Mouse (Mus musculus): ENCODE results near the gene Loxl1. TPM values are rescaled to one million over a fixed set of nuclear protein-coding genes. Genes with fewer than 3 reads are reported as not detected.

Gene Loxl1
- polyA plus RNA-seq, 1 experiment from 2014 or later = 47.0 TPM

DNA sequence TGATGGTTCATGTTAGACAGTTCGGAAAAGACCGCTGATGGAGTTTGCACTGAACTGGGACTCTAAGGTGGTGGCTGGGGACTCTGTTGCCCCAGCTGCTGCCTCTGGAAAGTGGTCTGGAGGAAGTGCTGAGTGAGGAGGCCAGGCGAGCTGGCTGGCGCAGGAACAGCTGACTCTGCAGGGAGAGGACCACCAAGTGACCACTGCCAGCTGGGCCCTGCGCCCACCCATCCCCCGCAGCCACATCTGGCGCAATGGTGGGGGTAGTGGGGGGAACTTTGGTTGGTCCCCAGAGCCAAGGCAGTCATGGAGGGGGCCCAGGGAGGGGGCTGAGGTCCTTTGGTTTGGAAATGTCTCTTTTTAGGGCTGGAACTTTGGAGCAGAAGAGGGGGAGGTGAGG lies 3.8 kb upstream of the Loxl1 start:
- Histone ChIP-seq H3K9ac (ENCODE audit: low read length) (no peak overlapping the region), H3K4me1 (ENCODE audit: control insufficient read depth, insufficient read depth, low read length) (peaks cover 10% of the 10 kb centered on the region), H3K4me3 (ENCODE audit: low read length) (no peak overlapping the region), H3K9me3 (replicated peaks; ENCODE audit: control insufficient read depth, low read length) (no peaks in the 10 kb centered on the region; the same call in 1 of the 2 replicates), H3K27me3 (ENCODE audit: control insufficient read depth, insufficient read depth, low read length) (peaks cover 3% of the 10 kb centered on the region; the same call in 1 of the 2 replicates), H3K27ac (ENCODE audit: low read length) (no peak overlapping the region), H3K36me3 (ENCODE audit: control insufficient read depth, insufficient read depth) (no peaks in the 10 kb centered on the region), H3K4me2 (ENCODE audit: low read depth, low read length) (no peak overlapping the region)
- 66% methylated on average over 7 of the region's 7 CpGs for WGBS
- ATAC-seq (replicated peaks; ENCODE audit: extremely low read depth, insufficient read depth, low FRiP score) = no peak

DNA sequence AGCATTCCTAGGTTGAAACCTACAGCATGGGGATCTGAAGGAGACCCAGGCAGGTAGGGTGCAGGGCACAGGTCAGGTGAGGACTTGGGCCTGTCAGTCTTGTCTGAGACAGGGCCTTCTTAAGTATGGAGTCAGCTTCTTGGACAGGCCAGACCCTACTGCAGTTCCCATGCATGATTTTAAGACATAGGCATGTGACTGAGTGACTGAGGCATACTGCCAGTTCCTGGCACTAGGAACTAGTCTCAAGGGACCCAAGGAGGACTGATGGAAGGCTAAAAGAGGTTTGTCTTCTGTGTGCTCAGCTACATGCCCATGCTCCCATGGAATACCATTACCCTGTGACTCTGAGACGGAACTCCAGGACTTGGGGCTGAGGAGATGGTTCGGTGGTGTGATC lies 2.9 kb upstream of the Loxl1 start:
- Histone ChIP-seq H3K9me3 (replicated peaks; ENCODE audit: control insufficient read depth, low read length) (no peaks in the 10 kb centered on the region), H3K27me3 (ENCODE audit: control insufficient read depth, insufficient read depth, low read length) (peaks cover 8% of the 10 kb centered on the region), H3K27ac (ENCODE audit: low read length) (peak overlapping the region; percentile 65), H3K9ac (ENCODE audit: low read length) (no peak overlapping the region), H3K4me2 (ENCODE audit: low read depth, low read length) (no peak overlapping the region), H3K36me3 (ENCODE audit: control insufficient read depth, insufficient read depth) (no peaks in the 10 kb centered on the region), H3K4me1 (ENCODE audit: control insufficient read depth, insufficient read depth, low read length) (peaks cover 15% of the 10 kb centered on the region), H3K4me3 (ENCODE audit: low read length) (no peak overlapping the region)
- WGBS = 79% methylated on average over 2 of the region's 2 CpGs
- no peak for ATAC-seq (replicated peaks; ENCODE audit: extremely low read depth, insufficient read depth, low FRiP score)

DNA sequence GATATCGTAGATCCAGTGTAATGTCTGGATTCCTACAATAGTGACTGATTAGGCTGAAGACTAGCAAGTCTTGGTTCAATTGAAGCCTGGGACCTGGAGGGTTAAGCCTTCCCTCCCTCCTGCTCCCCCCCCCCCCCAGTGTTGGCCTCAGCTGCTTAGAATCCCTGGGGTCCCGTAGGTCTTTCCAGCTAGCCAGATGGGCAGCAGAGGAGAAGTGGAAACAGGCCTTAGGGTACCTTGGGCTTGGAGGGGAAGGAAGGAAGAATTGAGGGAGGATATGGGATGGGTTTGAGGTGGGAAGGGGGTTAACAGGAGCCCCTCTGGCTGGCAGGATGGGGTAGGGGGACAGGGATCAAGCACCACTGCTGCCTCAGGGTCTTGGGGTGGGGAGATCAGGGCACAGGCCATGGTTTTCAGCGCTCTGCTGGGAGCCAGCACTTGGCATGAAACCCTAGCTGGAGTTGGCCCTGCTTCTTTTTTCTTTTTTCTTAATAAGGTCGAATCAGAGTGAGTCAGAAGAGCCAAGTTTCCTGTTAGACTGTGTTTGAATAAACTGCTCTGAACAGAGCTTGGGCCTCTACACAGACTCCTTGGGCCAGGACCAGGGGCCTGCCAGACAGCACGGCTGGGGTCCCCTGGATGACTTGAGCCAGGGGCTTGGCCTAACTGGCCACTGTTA lies 1.8 kb upstream of the Loxl1 start:
- Histone ChIP-seq H3K4me3 (ENCODE audit: low read length) (no peak overlapping the region), H3K9me3 (replicated peaks; ENCODE audit: control insufficient read depth, low read length) (no peaks in the 10 kb centered on the region), H3K36me3 (ENCODE audit: control insufficient read depth, insufficient read depth) (no peaks in the 10 kb centered on the region), H3K4me1 (ENCODE audit: control insufficient read depth, insufficient read depth, low read length) (peaks cover 15% of the 10 kb centered on the region), H3K27ac (ENCODE audit: low read length) (peak overlapping the region; percentile 65), H3K27me3 (ENCODE audit: control insufficient read depth, insufficient read depth, low read length) (peaks cover 8% of the 10 kb centered on the region), H3K4me2 (ENCODE audit: low read depth, low read length) (no peak overlapping the region), H3K9ac (ENCODE audit: low read length) (no peak overlapping the region)
- WGBS = 50% methylated on average over 5 of the region's 5 CpGs
- ATAC-seq (replicated peaks; ENCODE audit: extremely low read depth, insufficient read depth, low FRiP score) = no peak

DNA sequence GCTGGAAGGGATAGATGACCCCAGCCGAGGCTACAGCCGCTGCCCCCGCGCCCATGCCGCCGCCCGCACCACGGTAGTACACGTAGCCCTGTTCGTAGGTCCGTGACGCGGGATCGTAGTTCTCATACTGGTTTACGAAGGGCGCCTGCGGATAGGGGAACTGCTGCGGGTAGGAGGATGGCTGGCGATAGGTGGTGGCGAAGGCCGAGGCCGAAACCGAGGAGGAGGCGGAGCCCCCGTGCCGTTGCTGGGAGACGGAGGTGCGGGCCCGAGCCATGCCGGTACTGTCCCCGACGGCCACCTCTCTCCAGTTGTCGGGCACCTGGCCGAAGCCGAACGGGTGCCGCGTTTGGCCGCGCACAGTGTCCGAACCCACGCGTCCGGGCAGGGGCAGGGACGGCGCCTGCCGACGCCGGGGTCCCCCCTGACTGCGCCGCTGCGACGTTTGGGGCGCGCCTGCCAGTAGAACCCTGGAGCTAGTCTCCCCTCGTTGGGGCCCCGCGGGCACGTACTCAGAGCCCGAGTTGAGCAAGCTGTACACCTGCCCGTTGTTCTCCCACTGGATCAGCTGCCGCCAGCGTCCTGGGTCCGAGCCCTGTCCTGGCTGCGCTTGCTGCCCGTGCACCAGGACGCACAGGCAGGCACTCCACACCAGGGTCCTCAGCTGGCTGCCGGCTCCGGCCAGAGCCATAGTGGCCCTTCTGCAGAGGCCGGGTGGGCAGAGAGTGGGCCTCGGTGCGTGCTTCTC lies 616 bp downstream of the Loxl1 start:
- H3K4me3 ChIP-seq (ENCODE audit: low read length) = peak overlapping the region; percentile 61
- H3K27ac ChIP-seq (ENCODE audit: low read length) = peak overlapping the region; percentile 81
- 1% methylated on average over 72 of the region's 72 CpGs for WGBS
- peaks cover 8% of the 10 kb centered on the region for H3K27me3 ChIP-seq (ENCODE audit: control insufficient read depth, insufficient read depth, low read length)
- peak; percentile 1 for ATAC-seq (replicated peaks; ENCODE audit: extremely low read depth, insufficient read depth, low FRiP score)
- peak overlapping the region; percentile 83 for H3K4me2 ChIP-seq (ENCODE audit: low read depth, low read length)
- peaks cover 39% of the 10 kb centered on the region for H3K4me1 ChIP-seq (ENCODE audit: control insufficient read depth, insufficient read depth, low read length)
- H3K36me3 ChIP-seq (ENCODE audit: control insufficient read depth, insufficient read depth) = no peaks in the 10 kb centered on the region
- peak overlapping the region; percentile 76 for H3K9ac ChIP-seq (ENCODE audit: low read length)
- H3K9me3 ChIP-seq (replicated peaks; ENCODE audit: control insufficient read depth, low read length) = no peaks in the 10 kb centered on the region

DNA sequence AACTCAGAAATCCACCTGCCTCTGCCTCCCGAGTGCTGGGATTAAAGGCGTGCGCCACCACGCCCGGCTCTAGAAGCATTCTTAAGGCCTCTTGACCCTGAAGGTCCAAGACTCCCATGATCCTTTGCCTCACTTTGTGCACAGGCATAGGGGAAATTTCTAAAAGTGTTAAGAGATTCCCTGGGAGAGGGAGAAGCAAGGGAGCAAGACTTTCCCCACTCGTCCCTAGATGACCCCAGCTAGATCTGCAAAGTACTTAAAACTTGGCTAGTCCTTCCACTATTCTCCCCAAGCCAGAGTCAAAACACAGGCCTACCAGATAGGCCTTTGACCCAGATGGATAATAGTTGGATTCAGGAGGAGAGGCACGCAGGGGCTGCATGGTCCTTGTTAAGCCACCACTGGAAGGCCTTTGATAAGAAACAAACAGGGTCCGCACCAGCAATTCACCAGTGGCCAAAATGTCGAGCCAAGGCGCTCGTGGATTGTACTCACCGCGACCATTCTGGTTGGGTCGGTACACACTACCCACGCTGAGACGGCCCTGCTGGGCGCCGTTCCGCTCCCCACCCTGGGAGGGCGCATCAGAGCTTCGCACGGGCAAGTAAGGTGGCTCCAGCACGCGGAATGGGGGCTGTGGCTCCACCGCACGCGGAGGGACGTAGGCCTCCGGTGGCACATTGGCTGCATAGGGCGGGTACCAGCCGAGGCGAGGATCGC lies 1.6 kb downstream of the Loxl1 start:
- peak overlapping the region; percentile 76 for H3K9ac ChIP-seq (ENCODE audit: low read length)
- H3K4me2 ChIP-seq (ENCODE audit: low read depth, low read length) = peak overlapping the region; percentile 83
- H3K4me1 ChIP-seq (ENCODE audit: control insufficient read depth, insufficient read depth, low read length) = peaks cover 49% of the 10 kb centered on the region
- no peaks in the 10 kb centered on the region for H3K9me3 ChIP-seq (replicated peaks; ENCODE audit: control insufficient read depth, low read length)
- peak overlapping the region; percentile 61 for H3K4me3 ChIP-seq (ENCODE audit: low read length)
- peaks cover 8% of the 10 kb centered on the region for H3K27me3 ChIP-seq (ENCODE audit: control insufficient read depth, insufficient read depth, low read length)
- WGBS = 57% methylated on average over 33 of the region's 33 CpGs
- H3K36me3 ChIP-seq (ENCODE audit: control insufficient read depth, insufficient read depth) = no peaks in the 10 kb centered on the region
- peak overlapping the region; percentile 57 for H3K27ac ChIP-seq (ENCODE audit: low read length)
- no peak for ATAC-seq (replicated peaks; ENCODE audit: extremely low read depth, insufficient read depth, low FRiP score)

DNA sequence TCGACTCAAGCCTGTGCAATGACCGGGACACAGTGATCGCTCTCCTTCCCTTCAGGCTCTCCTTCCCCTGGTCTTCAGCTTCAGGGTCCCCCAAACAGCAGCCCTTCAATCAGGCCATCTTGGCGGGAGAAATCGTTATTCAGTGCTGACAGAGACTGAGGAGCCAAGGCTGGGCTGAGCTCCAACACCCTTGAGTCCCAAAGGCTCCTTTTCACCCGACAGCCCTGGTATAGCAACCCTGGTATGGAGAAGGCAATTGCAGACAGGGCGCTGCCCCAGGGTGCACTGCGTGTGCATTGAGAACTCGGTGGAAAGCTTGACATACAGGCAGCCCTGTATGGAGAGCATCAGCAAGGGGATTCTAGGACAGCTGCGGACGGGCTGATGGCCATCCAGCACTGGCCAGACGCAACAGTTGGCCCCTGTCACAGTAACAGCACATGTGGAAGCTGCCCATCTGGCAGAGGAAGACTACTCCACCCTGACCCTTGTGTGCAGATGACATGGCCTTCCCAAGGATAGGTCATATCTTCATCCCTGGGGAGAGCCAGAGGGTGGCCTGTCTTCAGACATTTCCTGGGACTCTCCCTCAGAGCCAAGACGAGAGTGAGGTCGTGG lies 2.8 kb downstream of the Loxl1 start:
- H3K4me1 ChIP-seq (ENCODE audit: control insufficient read depth, insufficient read depth, low read length) = peaks cover 58% of the 10 kb centered on the region
- H3K27ac ChIP-seq (ENCODE audit: low read length) = peak overlapping the region; percentile 6; the same call in 1 of the 2 replicates
- H3K4me3 ChIP-seq (ENCODE audit: low read length) = 0 out of 2 replicates have a peak overlapping the region, but pooled peaks have one; percentile 3
- H3K27me3 ChIP-seq (ENCODE audit: control insufficient read depth, insufficient read depth, low read length) = peaks cover 8% of the 10 kb centered on the region
- no peaks in the 10 kb centered on the region for H3K9me3 ChIP-seq (replicated peaks; ENCODE audit: control insufficient read depth, low read length)
- ATAC-seq (replicated peaks; ENCODE audit: extremely low read depth, insufficient read depth, low FRiP score) = no peak
- WGBS = 61% methylated on average over 14 of the region's 14 CpGs
- H3K4me2 ChIP-seq (ENCODE audit: low read depth, low read length) = peak overlapping the region; percentile 17
- H3K9ac ChIP-seq (ENCODE audit: low read length) = 0 out of 2 replicates have a peak overlapping the region, but pooled peaks have one; percentile 1
- H3K36me3 ChIP-seq (ENCODE audit: control insufficient read depth, insufficient read depth) = no peaks in the 10 kb centered on the region

DNA sequence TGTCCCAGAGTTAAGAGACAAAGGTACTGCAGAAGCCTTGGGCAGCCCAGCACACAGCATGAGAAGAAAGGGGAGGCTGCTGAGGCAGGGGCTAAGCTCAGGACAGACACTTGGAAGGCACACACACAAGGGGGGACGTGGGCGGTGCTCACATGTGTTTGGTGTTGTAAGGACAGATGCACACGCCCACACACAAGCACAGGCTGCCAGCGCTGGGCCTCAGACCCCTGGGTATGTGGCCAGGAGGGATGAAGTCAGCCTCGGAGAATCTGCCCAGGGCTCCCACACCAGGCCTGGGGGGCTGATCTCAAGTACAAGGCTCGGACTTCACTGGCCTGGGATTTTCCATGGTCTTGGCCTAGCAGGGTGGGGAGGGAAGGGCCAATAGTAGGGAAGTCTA lies 4.6 kb downstream of the Loxl1 start:
- ATAC-seq (replicated peaks; ENCODE audit: extremely low read depth, insufficient read depth, low FRiP score) = peak; percentile 44
- Histone ChIP-seq H3K27me3 (ENCODE audit: control insufficient read depth, insufficient read depth, low read length) (peaks cover 8% of the 10 kb centered on the region), H3K4me1 (ENCODE audit: control insufficient read depth, insufficient read depth, low read length) (peaks cover 64% of the 10 kb centered on the region), H3K9me3 (replicated peaks; ENCODE audit: control insufficient read depth, low read length) (no peaks in the 10 kb centered on the region), H3K36me3 (ENCODE audit: control insufficient read depth, insufficient read depth) (no peaks in the 10 kb centered on the region), H3K27ac (ENCODE audit: low read length) (peak overlapping the region; percentile 47), H3K4me2 (ENCODE audit: low read depth, low read length) (peak overlapping the region; percentile 10; the same call in 1 of the 2 replicates), H3K9ac (ENCODE audit: low read length) (peak overlapping the region; percentile 50), H3K4me3 (ENCODE audit: low read length) (no peak overlapping the region)
- 27% methylated on average over 6 of the region's 6 CpGs for WGBS

DNA sequence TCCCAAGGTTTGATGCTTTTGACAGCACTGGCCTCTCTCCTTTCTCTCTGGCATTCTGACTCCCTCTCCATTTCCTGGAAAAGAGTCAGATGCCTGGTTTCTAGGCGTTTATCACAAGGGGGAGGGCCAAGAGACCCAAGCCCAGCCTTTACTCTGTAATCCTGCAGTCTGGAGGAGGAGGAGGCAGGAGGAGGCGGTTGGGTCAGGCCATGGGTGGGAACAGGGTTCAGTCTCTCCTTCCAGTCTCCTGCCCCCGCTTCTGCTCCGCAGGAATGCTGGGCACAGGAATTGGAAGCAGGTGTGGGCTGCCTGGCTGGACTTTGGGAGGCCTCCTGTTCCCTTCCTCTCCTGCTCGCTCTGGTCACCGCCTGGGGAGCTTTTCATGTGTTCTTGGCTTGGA lies 7.3 kb downstream of the Loxl1 start:
- 37% methylated on average over 6 of the region's 6 CpGs for WGBS
- Histone ChIP-seq H3K27ac (ENCODE audit: low read length) (peak overlapping the region; percentile 36; the same call in 1 of the 2 replicates), H3K9me3 (replicated peaks; ENCODE audit: control insufficient read depth, low read length) (no peaks in the 10 kb centered on the region), H3K9ac (ENCODE audit: low read length) (no peak overlapping the region), H3K4me1 (ENCODE audit: control insufficient read depth, insufficient read depth, low read length) (peaks cover 53% of the 10 kb centered on the region), H3K36me3 (ENCODE audit: control insufficient read depth, insufficient read depth) (no peaks in the 10 kb centered on the region), H3K4me2 (ENCODE audit: low read depth, low read length) (no peak overlapping the region), H3K4me3 (ENCODE audit: low read length) (no peak overlapping the region), H3K27me3 (ENCODE audit: control insufficient read depth, insufficient read depth, low read length) (no peaks in the 10 kb centered on the region)
- ATAC-seq (replicated peaks; ENCODE audit: extremely low read depth, insufficient read depth, low FRiP score) = 0 out of 2 replicates have a peak, but pooled peaks have one; percentile 43

Data from heart, embryonic 16.5 days (tissue).